Mouse (Mus musculus): Measurements from ENCODE around the gene Slc26a5. TPM values are rescaled to one million over a fixed set of nuclear protein-coding genes. Genes with fewer than 3 reads are reported as not detected.

Slc26a5 gene
- total RNA-seq, 2 experiments from 2014 or later: not detected

DNA sequence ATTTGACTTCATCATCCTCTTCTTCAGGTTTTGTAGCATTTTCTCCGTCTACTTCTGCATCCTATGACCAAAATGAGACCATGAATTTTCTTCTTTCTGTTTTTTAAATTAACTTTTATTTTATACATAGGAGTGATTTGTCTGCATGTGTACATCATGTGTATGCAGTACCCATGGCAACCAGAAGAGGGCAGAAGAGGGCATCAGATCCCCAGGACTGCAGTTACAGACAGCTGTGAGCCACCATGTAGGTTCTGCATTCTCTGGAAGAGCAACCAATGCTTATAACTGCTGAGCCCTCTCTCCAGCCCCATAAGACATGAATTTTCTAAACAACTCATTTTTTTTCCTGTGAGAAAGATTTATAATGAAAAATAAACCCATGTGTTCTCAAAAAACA lies 51.4 kb downstream of the Slc26a5 start:
- DNase-seq (ENCODE audit: low spot score in 2 of 2): peak in 1 of 2 experiments; percentile 9

DNA sequence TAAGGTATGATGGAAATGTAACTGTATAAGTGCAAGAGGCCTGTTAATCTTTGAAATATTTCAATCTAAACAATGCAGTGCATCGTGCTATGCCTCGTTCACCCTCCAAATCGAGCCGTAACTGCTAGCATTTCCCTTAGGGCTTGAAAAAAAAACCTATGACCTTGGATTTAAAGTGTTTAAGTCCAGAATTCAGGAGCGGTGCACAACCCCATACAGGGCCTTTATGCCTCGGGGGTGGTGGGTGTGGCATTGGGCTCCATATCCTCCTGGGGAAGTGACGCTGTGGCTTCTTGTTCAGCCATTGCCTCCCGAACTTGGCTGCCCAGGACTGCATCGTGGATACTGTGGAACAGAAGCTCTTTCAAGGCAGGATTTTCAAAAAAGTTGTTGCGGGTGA lies 54.5 kb downstream of the Slc26a5 start:
- no peak for DNase-seq (ENCODE audit: low spot score in 2 of 2)

DNA sequence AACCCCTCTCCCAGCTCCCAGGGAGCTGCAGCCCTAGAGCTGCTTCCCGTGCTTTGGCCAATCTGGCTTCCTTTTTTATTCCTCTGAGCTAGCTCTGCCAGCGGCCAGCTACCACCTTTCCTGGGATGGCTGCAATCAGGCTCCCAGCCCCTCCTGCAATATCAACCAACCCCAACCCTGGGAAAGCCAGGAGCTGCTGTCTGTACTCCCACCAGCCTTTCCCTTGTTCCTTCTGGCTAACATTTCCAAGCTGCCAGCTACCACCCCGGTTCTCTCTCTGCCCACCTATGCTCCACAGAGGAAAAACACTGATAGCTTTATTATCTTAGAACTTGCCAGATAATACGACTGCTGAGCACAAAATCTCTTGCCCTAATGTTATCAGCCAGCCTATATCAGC lies 60.6 kb downstream of the Slc26a5 start:
- DNase-seq (ENCODE audit: low spot score in 2 of 2): no peak

DNA sequence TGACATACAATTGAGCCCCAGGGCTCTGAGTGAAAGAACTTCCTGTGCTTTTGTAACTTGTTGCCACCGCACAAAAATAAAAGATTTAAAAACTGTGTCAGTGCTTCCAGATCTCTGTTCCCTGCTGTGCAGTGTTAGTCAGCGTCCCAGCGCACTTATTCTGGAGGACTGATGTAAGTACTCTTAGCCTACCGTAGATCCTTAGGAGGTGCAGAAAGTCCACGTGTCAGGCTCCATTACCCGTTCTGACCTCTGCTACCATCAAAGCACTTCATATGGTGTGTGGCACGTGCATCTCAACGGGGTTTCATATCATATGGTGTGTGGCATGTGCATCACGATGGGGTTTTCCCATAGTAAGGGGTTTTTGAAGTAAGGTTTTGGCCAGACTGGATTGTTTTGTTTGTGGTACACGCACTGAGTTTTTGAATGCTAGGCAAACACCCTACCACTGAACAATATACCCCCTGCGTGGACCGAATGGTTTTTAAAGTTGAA lies 61.7 kb downstream of the Slc26a5 start:
- DNase-seq (ENCODE audit: low spot score in 2 of 2): no peak

DNA sequence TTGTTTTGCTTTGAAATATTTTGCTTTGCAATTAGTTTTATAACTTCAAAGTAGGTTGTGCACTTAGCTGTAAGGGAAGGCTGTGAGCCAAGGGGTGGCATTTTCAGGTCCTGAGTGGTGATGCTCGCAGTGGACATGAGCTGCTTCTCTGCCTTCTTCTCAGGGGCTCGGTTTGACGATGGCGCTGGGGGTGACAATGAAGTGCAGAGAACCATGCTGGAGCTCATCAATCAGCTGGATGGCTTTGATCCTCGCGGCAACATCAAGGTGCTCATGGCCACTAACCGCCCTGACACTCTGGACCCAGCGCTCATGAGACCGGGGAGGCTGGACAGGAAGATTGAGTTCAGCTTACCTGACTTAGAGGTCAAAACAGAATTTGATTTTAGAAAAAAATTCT lies 62.5 kb downstream of the Slc26a5 start:
- DNase-seq (ENCODE audit: low spot score in 2 of 2): no peak

DNA sequence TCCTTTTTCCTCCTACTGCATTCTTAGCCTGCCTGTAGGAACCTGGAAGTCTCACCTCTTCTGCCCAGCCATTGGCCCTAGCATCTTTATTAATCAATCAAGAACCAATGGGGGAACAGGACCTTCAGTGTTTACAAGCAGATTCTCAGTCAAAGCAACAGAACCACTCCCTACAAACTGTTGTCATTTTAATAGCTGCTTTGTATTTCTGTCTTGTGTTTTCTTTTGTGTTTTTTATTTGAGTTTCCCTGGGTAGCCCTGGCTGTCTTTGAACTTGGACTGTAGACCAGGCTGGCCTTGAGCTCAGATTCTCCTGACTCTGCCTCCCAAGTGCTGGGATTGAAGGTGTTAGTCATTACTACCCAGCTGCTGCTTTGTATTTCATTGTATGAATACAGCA lies 73.2 kb downstream of the Slc26a5 start:
- no peak for DNase-seq (ENCODE audit: low spot score in 2 of 2)

DNA sequence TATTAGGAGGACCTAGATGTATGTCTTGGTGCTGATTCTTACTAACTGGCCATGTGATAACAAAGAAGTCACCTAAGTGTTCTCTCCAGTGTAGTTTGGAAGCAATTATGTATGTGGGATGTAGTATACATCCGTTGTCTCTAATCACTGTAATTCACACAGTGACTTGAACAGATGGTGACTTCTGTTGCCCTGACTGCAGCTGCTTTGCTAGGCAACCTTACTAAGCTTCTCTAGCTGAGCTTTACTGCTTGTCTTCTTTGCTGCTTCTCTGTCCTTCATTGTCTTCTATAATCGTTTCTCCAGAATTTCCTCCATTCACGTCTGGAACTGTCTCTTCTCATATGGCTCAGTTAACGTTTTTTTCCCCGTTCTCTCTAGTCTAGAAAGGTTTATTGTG lies 76.3 kb downstream of the Slc26a5 start:
- no peak for DNase-seq (ENCODE audit: low spot score in 2 of 2)

DNA sequence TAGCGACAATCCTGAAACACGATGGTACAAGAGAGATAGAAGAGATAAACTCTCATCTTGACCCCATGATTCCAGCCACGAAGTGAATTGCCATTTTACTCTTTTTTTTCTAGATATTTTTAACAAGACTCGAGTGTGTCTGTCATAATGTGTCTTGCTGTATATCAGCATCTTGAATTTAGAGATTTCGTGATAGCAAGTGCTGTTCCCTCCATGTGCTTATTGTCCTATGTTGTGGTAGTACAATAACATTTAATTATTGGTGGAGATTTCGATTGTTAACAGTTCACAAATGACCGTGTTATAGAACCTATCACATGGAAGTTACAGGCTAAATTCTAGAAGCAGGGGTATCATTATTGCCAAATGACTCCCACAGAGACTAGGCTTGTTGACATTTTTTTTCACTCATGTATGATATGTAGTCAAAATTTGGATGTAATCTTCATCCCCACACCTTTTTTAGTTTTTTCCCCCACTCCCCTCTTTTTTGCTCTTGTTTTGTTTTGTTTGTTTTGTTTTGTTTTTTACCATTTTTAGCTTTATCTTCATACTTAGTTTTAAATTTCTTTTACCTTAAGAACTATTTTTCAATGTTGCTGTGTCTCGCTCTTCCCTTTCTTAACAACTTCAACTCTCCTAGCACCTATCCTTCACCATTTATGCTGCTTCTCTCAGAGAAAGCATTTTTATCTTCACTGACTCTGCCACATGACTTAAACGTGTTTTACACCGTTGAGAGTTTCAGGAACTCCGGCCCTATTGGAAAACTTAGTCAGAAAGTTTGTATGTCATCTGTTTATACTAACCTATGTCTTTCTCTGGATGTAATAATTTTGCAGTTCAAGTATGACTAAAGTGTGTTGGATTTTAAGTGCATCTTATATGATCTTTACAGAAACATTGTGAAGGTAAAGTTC lies 78.0 kb downstream of the Slc26a5 start:
- DNase-seq (ENCODE audit: low spot score in 2 of 2): no peak

DNA sequence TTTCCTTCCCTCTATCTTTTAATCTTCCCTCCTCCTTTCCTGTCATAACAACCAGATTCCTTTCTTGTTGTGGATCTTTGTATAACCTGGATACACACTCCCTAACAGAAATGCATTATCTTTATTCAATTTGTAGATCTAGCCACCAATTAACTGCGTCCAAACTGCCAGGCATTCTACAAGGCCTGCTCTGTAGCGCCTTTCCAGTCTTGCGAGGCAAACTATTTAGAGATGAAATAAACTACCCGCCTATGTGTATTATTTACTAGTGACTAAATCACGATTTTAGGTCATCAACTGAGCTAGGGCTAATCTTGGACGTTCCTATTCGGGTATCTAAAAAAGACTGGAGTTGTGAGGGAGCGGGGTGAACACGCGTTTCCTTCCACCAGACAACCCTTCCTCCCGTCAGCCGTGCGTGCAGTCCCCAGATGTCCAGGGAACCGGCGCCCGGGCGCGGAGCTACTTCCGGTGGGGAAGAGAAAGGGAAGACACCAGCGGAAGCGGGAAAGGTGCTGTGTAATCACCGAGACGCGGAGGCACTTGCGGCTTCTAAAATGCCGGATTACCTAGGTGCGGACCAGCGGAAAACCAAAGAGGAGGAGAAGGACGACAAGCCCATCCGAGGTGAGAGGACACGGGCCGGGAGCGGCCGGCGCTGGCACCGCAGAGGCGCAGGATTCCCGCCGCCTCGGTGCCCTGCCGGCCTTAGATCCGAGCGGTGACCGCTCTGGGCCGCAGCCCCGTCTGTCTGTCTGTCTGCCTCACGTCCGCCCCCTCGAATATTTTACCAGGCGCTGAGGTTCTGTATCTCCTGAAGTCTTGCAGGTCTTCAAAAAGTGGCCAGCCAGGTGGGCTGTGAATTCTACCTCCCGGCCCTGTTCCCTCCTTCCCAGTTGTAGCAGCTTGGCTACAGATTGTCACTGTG lies 78.9 kb downstream of the Slc26a5 start:
- DNase-seq (ENCODE audit: low spot score in 2 of 2): peak; percentile 87 to 90

DNA sequence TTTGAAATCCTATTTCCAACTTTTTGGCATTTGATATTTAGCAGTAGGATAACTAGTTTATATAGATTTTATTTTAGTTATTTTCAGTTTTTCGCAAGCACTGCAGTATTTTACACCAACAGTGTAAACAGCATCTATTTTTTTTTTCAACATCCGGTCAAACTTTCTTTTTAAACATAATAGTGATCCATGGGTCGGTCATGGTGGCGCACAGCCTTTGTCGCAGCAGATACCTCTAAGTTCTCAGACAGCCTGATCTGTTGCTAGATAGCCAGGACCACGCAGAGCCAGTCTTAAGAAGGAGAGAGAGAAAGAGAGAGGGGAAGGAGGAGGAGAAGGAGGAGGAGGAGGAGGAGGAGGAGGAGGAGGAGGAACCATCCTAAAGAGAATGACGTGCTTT lies 79.6 kb downstream of the Slc26a5 start:
- no peak for DNase-seq (ENCODE audit: low spot score in 2 of 2)

DNA sequence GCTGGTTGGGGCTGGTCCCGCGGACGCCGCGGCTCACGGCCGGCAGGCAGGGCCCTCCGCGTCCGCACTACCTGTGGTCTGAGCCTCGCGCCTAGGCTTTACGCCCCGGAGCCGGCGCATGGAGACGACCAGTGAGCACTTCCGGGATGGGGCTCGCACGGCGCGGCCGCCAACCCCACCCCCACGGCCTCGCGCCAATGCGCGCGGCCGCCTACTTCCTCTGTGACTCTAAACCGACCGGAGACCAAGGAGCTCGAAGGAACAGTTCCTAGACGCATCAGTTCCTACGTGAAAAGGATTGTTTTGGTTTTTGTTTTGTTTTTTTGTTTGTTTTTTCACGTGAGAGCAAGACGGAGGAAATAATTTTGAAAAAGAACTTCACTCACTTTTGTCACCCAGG lies 80.4 kb downstream of the Slc26a5 start, which contains the start of the genes Dnajc2 and Psmc2:
Gene Dnajc2 (minus strand): TSS at position 199 of the 400 bp plus-strand sequence.
Gene Psmc2 (plus strand): TSS at position 231 of the 400 bp plus-strand sequence.
- DNase-seq (ENCODE audit: low spot score in 2 of 2): peak; percentile 84 to 85

DNA sequence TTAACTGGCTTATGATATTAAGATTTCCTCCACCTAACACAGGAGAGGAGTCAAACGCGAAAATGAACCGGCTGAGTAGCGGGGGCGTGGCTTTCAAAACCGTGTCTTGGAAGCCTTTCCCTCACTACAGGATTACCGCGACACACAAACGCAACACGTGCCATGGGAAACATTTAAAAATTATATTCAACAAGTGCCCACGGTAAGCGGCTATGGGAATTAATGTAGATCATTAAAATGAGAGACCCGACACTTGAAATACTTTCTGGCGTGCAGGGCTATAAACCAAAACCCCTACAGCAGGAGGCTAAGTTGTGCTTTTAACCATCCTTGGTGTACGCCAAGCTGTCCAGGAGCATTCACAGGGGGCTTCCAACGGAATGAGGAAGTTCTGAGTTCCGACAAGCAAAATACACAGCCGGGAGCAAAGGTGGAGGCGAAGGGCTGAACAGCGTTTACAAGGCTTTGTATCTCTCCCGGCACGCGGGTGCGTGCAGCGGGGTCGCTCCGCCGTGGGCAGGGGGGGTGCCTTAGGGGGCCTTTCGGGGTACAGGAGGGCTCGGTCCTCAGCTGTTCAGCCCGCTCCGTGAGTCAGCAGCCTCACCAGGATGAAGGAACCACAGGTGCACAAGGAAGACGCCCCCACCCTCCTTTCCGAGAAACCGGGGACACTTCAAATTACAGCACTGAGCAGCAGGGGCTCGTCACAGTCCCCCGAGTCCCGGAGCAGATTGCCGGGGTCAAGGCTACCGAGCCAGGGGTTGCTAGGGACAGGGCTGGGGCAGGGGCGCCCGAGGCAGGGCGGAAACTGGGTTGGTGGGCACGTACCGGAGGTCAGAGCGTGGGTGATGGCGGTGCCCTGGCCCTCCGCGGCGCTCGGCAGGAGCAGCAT lies 81.0 kb downstream of the Slc26a5 start:
- DNase-seq (ENCODE audit: low spot score in 2 of 2): peak in 1 of 2 experiments; percentile 27

DNA sequence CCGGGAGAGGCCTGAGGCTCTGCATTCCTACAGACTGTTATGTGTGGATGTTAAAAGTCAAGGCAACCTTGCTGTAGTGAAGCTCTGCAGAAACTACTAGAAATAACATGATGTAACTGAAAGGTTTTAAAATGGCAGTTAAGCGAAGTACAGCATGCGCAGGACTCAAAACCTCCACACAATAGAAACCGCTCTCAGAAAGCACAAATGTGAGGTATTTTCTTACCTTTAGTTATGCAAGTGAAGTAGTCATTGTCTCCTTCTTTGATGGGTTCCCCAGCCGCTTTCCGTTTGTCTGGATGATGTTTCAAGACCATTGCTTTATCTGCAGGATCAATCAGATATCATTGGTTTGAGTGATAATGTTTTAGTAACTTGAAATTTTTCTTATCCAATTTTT lies 88.9 kb downstream of the Slc26a5 start:
- no peak for DNase-seq (ENCODE audit: low spot score in 2 of 2)

DNA sequence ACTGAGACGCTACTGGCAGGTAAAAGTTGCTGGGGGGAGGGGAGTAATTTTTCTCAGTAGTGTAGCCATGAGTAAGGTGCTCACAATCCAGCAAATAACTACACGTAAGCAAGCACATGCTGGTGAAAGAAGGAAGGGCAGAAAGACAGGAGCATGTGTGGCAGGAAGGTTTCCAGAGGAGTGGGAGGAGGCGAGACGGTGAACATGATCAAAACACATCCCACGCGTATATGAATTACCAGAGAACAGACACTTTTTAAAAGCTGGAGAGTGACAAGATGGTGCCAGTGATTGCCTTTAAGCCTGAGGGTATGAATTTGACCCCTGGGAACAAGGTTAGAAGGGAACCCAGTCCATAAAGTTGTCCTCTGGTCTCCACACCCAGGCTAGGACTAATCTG lies 95.6 kb downstream of the Slc26a5 start:
- DNase-seq (ENCODE audit: low spot score in 2 of 2): no peak

DNA sequence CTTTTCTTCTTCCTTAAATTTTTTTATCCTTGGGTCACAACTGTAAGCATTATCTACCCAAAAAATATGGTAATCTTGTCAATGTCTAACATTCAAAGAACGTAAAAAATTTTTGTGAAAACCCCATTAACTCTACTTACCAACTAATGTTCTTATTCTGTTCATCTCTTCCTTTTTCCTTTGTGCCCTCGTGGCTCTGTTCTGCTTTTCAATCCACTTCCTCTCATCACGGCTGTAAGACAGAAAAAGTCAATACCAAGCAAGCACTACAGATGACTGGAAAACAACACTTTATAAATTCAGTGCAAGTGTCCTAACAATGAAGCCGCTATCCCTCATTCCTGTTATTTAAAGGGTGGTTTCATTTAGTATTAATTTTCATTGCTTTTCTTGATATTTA lies 96.9 kb downstream of the Slc26a5 start:
- no peak for DNase-seq (ENCODE audit: low spot score in 2 of 2)

Other genes starting within 250 kb of the Slc26a5 start
- under 1 TPM in 1 of 2 experiments, not detected in 1; 0.20 TPM for gene Fbxl13, start 220.0 kb downstream of the Slc26a5 start, total RNA-seq (2021)
- gene Armc10, start 219.8 kb downstream of the Slc26a5 start, total RNA-seq (2021): 10 to 100 TPM; 11.8 to 17.0 TPM
- gene Napepld, start 164.2 kb downstream of the Slc26a5 start, total RNA-seq (2021): 10 to 100 TPM in 1 of 2 experiments, 1 to 10 TPM in 1; 9.8 to 26.2 TPM
- 100 to 1,000 TPM; 262 to 276 TPM for gene Pmpcb, start 128.5 kb downstream of the Slc26a5 start, total RNA-seq (2021)
- 10 to 100 TPM; 28.2 to 30.0 TPM for gene Dnajc2, start 80.4 kb downstream of the Slc26a5 start, total RNA-seq (2021)
- gene Psmc2, start 80.3 kb downstream of the Slc26a5 start, total RNA-seq (2021): 100 to 1,000 TPM; 144 to 150 TPM

All from adrenal gland, adult 18-20 months (tissue).